Mouse (Mus musculus) layer of hippocampus, adult 11-12 months (tissue): ENCODE data around the gene Gsdma2.
"Not testable (repeated sequence)": the region's sequence is repeated elsewhere in the genome, so short reads cannot be mapped to it uniquely, and the experiment has no call there.

Experiments
- DNase-seq: peaks from one replicate; pipeline ENCODE4 v3.0.0; 2022; ENCODE audit warnings: low spot score

The Gsdma2 gene

DNA sequence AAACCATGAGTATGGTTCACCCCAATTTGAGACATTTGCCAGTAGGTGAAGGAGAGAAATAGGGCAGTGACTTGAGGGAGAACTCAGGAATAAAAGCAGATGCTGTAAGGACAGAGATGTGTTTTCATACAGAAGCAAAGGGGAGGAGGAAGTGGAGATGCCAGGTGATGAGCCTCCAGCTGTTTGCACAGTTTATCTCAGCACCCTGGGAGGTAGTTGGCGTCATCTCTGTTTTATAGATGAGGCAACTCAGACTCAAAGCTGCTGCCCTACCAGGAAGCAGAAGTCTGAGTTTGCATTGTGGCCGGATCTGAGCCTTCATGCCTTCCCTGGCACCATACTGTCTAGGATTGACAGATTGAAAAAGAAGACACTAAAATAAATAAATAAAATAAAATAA lies 22.4 kb downstream of the Gsdma2 start:
- no peak for DNase-seq

DNA sequence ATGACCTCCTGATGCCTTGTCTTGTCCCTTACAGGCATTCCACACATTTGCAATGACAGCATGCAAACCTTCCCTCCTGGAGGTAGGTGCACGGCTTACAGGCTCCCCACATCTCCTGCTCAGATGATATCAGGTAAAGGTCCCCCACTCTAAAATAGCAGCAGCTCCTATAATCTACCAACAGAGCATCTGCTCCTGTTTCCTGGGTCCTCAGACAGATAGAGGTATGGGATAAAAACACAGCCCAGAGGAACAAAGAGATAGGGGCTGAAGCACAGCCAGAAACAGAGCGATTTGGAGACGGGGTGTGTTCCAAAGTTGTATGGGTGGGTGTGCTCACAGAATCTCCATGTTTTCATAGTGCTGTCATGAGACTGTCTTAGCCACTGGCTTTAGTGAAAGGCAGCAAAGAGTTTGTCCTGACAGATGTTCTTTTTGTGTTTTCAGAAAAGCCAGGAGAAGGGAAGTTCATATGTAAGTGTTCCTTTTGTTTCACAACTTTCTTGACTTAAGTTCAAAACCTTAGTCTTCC lies 24.8 kb downstream of the Gsdma2 start:
- DNase-seq = no peak

DNA sequence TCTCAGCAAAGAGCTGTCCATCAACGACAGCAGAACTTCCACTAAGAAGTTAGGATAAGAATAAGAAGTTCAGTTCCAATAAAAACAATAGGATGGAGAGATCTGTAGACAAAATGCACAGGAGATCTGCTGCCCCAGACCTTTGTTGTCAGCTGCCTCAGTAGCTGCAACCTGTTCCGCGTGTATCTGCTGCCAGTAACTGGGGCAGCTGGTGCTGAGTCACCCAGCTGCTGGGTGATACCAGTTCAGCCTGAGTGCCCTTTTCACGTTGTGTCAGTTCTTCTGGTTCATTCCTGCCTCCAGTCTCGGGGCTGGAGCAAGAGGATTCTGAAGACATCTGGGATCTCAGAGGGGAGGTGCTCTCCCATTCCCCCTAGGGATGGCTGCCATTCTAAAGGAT lies 25.3 kb downstream of the Gsdma2 start:
- no peak for DNase-seq

DNA sequence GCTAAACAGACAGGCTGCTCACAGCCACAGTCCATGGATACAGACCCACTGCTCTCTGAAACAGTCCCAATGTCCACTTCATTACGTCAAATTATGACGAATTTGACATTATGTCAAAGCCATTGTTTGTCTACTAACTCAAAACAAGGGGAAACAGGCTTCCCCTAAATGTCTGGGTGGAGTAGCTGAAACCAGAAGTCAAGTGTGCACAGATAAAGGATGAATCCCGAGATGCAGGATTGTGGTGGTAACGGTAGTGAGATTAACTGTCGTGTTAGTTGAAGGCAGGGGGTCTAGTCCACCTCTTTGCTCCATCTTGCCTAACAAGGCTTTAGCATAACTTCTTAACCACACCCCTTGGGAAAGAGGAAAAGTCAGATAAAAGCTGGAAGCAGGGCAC lies 25.9 kb downstream of the Gsdma2 start:
- no peak for DNase-seq

GRCm38 (mm10) chr11:98673136-98673535 lies 26.6 kb downstream of the Gsdma2 start:
- peak; percentile 71 for DNase-seq

DNA sequence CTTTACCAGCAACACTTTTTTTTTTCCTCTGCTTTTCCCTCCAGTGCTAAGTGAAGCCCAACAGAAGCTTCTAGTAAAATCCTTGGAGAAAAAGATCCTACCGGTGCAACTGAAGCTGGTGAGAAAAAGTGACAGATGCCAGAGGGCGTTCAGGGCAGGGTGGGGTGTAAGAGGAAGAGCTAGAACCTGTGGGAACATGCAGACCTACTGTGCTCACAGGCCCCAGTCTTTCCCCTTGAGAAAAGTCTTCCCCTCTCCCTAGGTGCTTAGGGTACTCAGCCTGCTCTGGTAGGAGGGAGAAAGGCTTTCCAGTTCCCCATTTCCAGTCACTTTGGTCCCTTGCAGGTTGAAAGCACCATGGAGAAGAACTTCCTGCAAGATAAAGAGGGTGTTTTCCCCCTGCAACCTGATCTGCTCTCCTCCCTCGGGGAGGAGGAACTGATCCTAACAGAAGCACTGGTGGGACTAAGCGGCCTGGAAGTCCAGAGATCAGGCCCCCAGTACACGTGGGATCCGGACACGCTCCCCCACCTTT lies 29.3 kb downstream of the Gsdma2 start:
- no peak for DNase-seq

DNA sequence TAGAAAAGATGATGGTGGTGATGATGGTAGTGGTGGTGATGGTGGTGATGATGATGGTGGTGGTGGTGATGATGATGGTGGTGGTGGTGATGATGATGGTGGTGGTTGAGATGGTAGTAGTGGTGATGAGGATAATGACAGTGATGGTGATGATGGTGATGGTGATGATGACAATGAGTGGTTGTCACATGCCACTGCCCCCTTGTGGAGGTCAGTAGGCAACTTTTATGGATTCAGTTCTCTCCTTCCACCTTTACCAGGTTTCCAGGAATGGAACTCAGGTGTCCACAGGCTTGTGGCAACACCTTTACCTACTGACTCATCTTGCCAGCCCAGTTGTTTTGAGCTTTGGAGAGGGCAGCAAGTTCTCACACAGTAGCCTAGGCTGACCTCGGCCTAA lies 33.5 kb downstream of the Gsdma2 start:
- no peak for DNase-seq

DNA sequence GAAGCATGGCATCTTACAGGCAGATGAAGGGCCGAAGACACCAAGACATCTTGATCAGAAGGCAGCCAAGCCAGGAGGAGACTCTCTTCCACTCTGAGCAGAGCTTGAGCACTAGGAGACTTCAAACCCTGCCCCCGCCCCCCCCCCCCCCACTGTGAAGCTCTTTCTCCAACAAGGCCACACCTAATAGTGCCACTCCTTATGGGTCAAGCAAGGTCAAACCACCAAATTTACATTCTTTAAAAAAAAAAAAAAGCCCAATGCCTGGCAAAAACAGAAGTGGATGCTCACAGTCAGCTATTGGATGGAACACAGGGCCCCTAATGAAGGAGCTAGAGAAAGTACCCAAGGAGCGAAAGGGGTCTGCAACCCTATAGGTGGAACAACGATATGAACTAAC lies 34.0 kb downstream of the Gsdma2 start:
- DNase-seq = not testable (repeated sequence)

DNA sequence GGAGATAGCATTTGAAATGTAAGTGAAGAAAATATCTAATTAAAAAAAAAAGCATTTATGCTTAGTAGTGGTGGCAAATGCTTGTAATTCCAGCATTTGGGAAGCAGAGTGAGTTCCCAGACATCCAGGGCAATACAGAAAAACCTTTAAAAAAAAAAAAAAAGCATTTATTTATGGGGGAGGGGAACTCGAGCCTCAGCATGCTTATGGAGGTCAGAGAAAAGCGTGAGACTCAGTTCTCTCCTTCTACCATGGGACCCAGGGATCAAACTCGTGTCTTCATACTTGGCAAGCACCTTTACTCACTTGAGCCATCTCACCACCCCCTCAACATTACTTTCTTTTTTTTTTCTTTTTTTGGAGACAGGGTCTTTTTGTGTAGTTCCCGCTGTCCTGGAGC lies 34.6 kb downstream of the Gsdma2 start:
- DNase-seq = no peak

- peak; percentile 97 for DNase-seq
These were observed 35.5 kb downstream of the Gsdma2 start, which contains the start of gene Psmd3 for GRCm38 (mm10) chr11:98681786-98682745. Gene Psmd3 (plus strand): TSS chr11:98682554.

- no peak for DNase-seq
These were observed 36.3 kb downstream of the Gsdma2 start for GRCm38 (mm10) chr11:98682811-98683210.

DNA sequence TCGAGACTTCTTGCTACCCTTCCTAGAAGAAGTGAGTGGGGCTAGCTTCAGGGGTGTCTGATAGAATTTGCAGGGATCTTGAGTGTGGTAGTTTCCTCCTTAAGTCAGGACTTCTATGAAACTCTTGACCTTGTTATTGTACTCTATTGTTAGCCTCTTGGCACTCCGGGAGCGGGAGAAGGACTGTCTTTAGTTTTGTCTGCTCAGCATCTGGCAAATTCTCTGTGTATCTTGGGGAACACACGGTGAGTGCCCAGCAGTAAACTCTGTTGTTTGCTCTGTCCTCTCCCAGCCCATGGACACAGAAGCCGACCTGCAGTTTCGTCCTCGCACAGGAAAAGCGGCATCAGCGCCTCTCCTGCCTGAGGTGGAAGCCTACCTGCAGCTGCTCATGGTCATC lies 39.1 kb downstream of the Gsdma2 start:
- DNase-seq = no peak

GRCm38 (mm10) chr11:98686976-98687375 lies 40.4 kb downstream of the Gsdma2 start:
- DNase-seq = no peak

DNA sequence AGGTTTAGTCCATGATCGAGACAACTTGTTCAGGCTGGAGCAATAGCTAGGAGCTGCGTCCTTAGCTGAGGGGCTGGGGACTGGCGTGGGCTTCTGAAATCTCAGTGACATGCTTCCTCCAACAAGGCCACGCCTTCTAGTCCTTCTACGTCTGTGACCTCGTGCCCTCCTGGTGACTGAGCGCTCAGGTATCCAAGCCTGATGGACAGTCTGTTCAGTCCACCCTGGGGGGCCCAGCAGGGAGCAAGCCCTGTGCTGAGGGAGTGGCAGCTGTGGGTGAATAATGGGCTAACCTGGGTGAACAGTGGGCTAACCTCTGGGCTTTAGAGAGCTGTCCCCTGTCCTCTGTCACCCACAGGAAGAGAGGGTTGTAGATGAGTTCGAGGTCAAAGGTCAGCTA lies 41.5 kb downstream of the Gsdma2 start:
- no peak for DNase-seq

- no peak for DNase-seq
These were observed 46.6 kb downstream of the Gsdma2 start for GRCm38 (mm10) chr11:98693201-98693600.

GRCm38 (mm10) chr11:98693746-98694145 lies 47.2 kb downstream of the Gsdma2 start:
- no peak for DNase-seq

- no peak for DNase-seq
These were observed 47.7 kb downstream of the Gsdma2 start for GRCm38 (mm10) chr11:98694301-98694700.

DNA sequence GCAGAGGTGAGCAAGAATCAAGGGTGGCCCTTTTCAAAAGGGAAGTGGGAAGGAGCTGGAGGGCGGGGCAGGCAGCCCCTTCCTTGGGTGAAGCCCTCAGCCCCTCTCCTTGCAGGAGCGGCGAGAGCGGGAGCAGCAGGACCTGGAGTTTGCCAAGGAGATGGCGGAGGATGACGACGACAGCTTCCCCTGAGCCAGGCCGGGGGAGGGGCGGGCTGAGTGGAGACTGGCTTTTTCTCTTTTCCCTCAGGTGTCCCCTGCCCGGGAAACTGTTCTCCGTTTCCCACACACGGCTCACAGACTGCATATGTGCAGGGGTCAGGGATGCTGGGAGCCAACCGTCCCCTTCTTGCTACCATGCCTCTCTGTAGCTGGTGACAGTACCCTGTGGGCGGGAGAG lies 48.8 kb downstream of the Gsdma2 start:
- no peak for DNase-seq

- no peak for DNase-seq
These were observed 50.1 kb downstream of the Gsdma2 start for GRCm38 (mm10) chr11:98696454-98697216.

- DNase-seq = no peak
These were observed 50.7 kb downstream of the Gsdma2 start for GRCm38 (mm10) chr11:98697225-98697624.

- DNase-seq = no peak
These were observed 52.5 kb downstream of the Gsdma2 start for GRCm38 (mm10) chr11:98698849-98699640.

DNA sequence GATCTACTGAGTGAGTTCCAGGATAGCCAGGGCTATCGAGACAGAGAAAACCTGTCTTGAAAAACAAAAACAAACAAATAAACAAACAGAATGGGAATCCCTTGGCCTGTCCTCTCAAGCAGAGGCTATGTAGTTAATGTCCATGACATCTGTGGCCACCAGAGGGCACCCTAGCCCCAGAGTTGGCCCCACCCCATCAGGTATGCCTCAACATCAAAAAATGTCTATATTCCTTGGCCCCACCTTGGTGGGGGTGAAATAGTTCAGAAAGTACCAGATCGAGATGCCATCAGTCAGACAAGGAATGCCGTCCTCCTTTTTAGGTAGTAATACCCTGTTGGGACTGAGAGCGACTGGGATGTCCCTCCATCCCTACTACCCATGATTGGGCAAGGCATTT lies 53.4 kb downstream of the Gsdma2 start:
- DNase-seq = peak; percentile 81
